Mouse (Mus musculus) testis, adult 2 months (tissue): ENCODE results near the gene Maco1.

Experiments used
- CTCF ChIP-seq: fragments of 200-500 bp; IDR thresholded peaks from 2 replicates; pipeline ENCODE4 v1.5.1; 2012; ENCODE audit warnings: low read depth, mild to moderate bottlenecking, inconsistent platforms, low read length, moderate library complexity; ENCODE audit not compliant: control insufficient read depth, insufficient read depth, insufficient replicate concordance
- POLR2A ChIP-seq: fragments of 200-500 bp; IDR thresholded peaks from 2 replicates; pipeline ENCODE4 v1.6.1; 2012; ENCODE audit warnings: low read depth, mild to moderate bottlenecking, inconsistent platforms, low read length, moderate library complexity; ENCODE audit not compliant: control insufficient read depth

DNA sequence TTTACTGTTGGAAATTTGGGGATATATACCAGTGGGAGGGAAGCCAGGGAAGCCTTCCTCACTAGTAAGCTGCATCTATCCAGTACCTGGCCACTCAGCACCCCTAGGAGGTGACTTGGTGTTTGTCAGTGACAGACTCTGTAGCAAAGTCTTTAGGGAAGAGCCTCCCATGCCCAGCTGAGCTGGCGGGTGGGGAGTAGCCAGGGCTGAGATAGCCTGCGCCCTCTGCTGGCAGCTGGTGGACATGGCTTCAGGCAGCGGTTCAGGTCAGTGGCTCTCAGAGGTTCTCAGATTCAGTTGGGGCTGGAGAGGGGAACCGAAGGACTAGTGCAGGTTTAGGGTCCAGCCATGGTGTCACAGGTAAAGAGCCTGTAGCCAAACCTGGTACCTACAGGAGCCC, 53.9 kb downstream of the Maco1 start:
- no peak for TF ChIP-seq POLR2A
- TF ChIP-seq CTCF: peak; percentile 86
